Mouse (Mus musculus) cerebellum, adult 2 months (tissue): Measurements from ENCODE around the gene Srsf12.

Experiments
- CTCF ChIP-seq: fragments of 200-500 bp; IDR thresholded peaks from 2 replicates; pipeline ENCODE4 v1.5.1; 2011; ENCODE audit warnings: low read depth, mild to moderate bottlenecking, control low read depth, low read length, moderate library complexity, borderline replicate concordance; ENCODE audit not compliant: insufficient read depth
- POLR2A ChIP-seq: fragments of 200-500 bp; IDR thresholded peaks from 2 replicates; pipeline ENCODE4 v1.6.1; 2011; ENCODE audit warnings: low read length, control low read depth, borderline replicate concordance; ENCODE audit not compliant: insufficient read depth

DNA sequence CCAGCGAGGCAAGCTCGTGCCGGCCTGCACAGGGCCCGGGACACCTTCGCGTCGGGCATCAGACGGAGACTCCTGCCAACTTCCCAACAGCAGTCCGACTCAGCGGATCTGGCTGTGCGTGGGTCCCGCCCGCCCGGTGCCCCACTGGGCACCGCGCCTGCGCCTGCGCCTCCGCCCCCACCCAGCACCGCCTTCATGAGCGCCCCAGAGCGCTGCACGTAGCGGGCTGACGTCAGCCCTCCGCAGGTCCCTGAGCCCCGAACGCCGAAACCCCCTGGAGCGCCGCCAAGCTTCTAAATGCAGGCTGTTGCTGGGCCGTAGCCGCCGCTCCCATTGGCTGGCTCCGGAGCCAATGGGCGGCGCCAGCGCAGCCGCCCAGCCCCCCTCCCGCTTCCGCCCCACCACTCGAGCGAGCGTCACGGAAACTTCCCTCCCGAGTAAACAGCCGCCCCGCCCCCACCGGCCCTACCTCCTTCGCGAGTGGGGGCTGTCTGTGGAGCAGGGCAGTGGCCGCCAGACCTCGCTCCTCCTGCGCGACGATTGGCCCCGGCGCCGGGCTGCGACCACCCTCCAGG lies 38.8 kb downstream of the Srsf12 start:
- TF ChIP-seq POLR2A = no peak
- TF ChIP-seq CTCF = no peak
